Mouse (Mus musculus) spleen, adult 2 months (tissue): ENCODE data around the gene 2510039O18Rik. TPM values are rescaled to one million over a fixed set of nuclear protein-coding genes. Genes with fewer than 3 reads are reported as not detected.
A peak's percentile ranks its signal among the peaks of the same experiment; 100 is the strongest.

Experiments used
- DNase-seq, 2 experiments: peaks; one replicate each; pipeline versions ENCODE4 v3.0.0 to v3.0.0-alpha.2; 2012 to 2021; ENCODE audit warnings: low spot score in 2 of 2, low read depth in 1 of 2
- H3K27ac ChIP-seq: fragments of 200-500 bp; 2 replicates; pipeline ENCODE4 v1.5.1; 2012; ENCODE audit warnings: low read length, inconsistent platforms; ENCODE audit not compliant: insufficient read depth
- H3K27me3 ChIP-seq: fragments of 200-500 bp; 2 replicates; pipeline ENCODE4 v1.6.1; 2012; ENCODE audit warnings: mild to moderate bottlenecking, moderate library complexity, low read length, inconsistent platforms; ENCODE audit not compliant: control insufficient read depth, insufficient read depth
- H3K36me3 ChIP-seq: fragments of 200-500 bp; 2 replicates; pipeline ENCODE4 v1.6.1; 2012; ENCODE audit warnings: mild to moderate bottlenecking, low read length, inconsistent platforms; ENCODE audit not compliant: control insufficient read depth, insufficient read depth
- H3K4me1 ChIP-seq: fragments of 200-500 bp; 2 replicates; pipeline ENCODE4 v1.6.1; 2011; ENCODE audit warnings: inconsistent platforms; ENCODE audit not compliant: control insufficient read depth, insufficient read depth, insufficient read length
- H3K4me3 ChIP-seq: fragments of 200-500 bp; 2 replicates; pipeline ENCODE4 v1.5.1; 2011; ENCODE audit warnings: mild to moderate bottlenecking, inconsistent platforms; ENCODE audit not compliant: insufficient read depth, insufficient read length; ENCODE audit errors: extremely low read depth
- CTCF ChIP-seq: fragments of 200-500 bp; IDR thresholded peaks from 2 replicates; pipeline ENCODE4 v1.5.1; 2011; ENCODE audit warnings: mild to moderate bottlenecking, inconsistent platforms; ENCODE audit not compliant: insufficient read depth, insufficient read length, insufficient replicate concordance; ENCODE audit errors: extremely low read depth
- POLR2A ChIP-seq: fragments of 200-500 bp; IDR thresholded peaks from 2 replicates; pipeline ENCODE4 v1.6.1; 2011; ENCODE audit warnings: low read depth, low read length, inconsistent platforms
- WGBS: fragments of 180-500 bp; shearing (Covaris S2); methylation state at CpG from one replicate; pipeline ENCODE4 v1.1.7; 2018; 5-methylcytosine and 5-hydroxymethylcytosine counted together
- polyA plus RNA-seq: library from polyadenylated mRNA; depleted of rRNA; stranded (reverse); fragments of >200 nt; gene quantifications from 2 replicates; pipeline ENCODE4 v1.2.3, GENCODE M21; 2012; rRNA removed

The 2510039O18Rik gene
- polyA plus RNA-seq = 80.5 and 111 TPM in 2 replicates

- Histone ChIP-seq H3K4me3 (peak within 1 kb of the TSS; percentile 86), H3K36me3 (peaks cover 10% of the 10 kb centered on the region), H3K27me3 (no peaks in the 10 kb centered on the region), H3K27ac (peak within 1 kb of the TSS; percentile 70), H3K4me1 (peaks cover 25% of the 10 kb centered on the region)
- TF ChIP-seq POLR2A (peak; percentile 80), CTCF (no peak)
- peak; percentile 80 to 83 for DNase-seq
- WGBS = 2% methylated on average over 28 of the region's 35 CpGs
Measured at GRCm38 (mm10) chr4:147940576-147941044, at the start of gene 2510039O18Rik. Gene 2510039O18Rik (plus strand): TSS chr4:147940895.

DNA sequence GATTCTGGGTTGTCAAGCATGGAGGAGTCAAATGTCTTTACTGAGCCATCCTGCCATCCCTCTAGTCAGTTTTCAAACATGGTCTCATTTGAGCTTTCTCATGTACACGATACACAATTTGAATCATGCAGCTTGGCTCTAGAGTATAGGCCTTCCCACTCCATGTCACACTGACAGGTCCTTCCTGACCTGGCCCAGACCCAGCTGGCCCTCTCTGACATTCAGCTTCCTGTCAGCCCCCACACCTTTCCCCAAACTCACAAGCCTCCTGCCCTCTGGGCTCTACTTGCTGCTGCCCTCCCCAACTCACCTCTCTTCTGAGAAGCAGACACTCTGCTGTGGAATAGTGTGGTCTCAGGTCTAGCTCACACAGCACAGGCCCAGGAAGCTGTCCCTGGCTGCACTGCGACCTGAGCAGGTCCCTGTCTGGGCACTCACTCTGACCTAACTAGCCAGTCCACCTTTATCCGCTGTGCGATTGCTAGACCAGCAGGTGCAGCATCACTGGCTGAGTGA, 44.8 kb upstream of the 2510039O18Rik start:
- H3K27me3 ChIP-seq = no peaks in the 10 kb centered on the region
- TF ChIP-seq POLR2A (no peak), CTCF (no peak)
- DNase-seq = no peak
- WGBS = 78% methylated on average over 4 of the region's 4 CpGs
- no peaks in the 10 kb centered on the region for H3K4me1 ChIP-seq
- H3K27ac ChIP-seq = no peak overlapping the region
- no peak overlapping the region for H3K4me3 ChIP-seq
- peaks cover 28% of the 10 kb centered on the region for H3K36me3 ChIP-seq

GRCm38 (mm10) chr4:147896411-147896810, 44.3 kb upstream of the 2510039O18Rik start:
- no peaks in the 10 kb centered on the region for H3K27me3 ChIP-seq
- no peaks in the 10 kb centered on the region for H3K4me1 ChIP-seq
- no peak overlapping the region for H3K4me3 ChIP-seq
- WGBS = 65% methylated on average over 1 of the region's 1 CpGs
- TF ChIP-seq CTCF (no peak), POLR2A (no peak)
- no peak for DNase-seq
- H3K36me3 ChIP-seq = peaks cover 28% of the 10 kb centered on the region
- H3K27ac ChIP-seq = no peak overlapping the region

DNA sequence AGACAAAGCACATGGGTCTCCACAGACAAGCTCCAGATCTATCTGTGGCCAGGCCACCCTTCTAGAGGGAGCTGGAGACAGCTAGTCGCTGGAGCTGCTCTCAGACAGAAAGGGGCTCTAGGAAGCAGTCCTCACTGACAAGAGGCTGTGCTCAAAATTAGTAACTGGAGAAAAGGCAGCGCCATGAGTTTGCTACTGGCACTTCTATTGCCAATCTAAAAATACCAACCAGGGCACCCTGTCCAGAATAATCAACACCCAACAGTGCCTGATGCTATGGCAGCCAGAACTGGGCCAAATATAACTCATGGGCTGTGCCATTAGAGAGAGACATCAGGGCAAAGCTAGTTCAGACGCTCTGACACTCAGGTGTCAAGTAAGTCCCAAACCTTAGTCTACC, 43.3 kb upstream of the 2510039O18Rik start:
- 91% methylated on average over 3 of the region's 3 CpGs for WGBS
- Histone ChIP-seq H3K27ac (no peak overlapping the region), H3K36me3 (peaks cover 27% of the 10 kb centered on the region), H3K4me3 (no peak overlapping the region), H3K27me3 (no peaks in the 10 kb centered on the region), H3K4me1 (no peaks in the 10 kb centered on the region)
- TF ChIP-seq POLR2A (no peak), CTCF (no peak)
- DNase-seq = no peak

GRCm38 (mm10) chr4:147900452-147900851, 40.2 kb upstream of the 2510039O18Rik start:
- Histone ChIP-seq H3K27me3 (no peaks in the 10 kb centered on the region), H3K4me3 (no peak overlapping the region), H3K27ac (no peak overlapping the region), H3K4me1 (peaks cover 5% of the 10 kb centered on the region; the same call in 1 of the 2 replicates), H3K36me3 (peaks cover 24% of the 10 kb centered on the region)
- TF ChIP-seq POLR2A (no peak), CTCF (no peak)
- 91% methylated on average over 7 of the region's 7 CpGs for WGBS
- DNase-seq = no peak

- 94% methylated on average over 12 of the region's 12 CpGs for WGBS
- TF ChIP-seq POLR2A = no peak
- TF ChIP-seq CTCF = no peak
Measured at GRCm38 (mm10) chr4:147902906-147903500, 37.7 kb upstream of the 2510039O18Rik start.

GRCm38 (mm10) chr4:147903601-147904000, 37.1 kb upstream of the 2510039O18Rik start:
- DNase-seq = no peak
- H3K27ac ChIP-seq = no peak overlapping the region
- TF ChIP-seq POLR2A (no peak), CTCF (no peak)
- H3K4me1 ChIP-seq = peaks cover 5% of the 10 kb centered on the region; the same call in 1 of the 2 replicates
- H3K27me3 ChIP-seq = no peaks in the 10 kb centered on the region
- H3K36me3 ChIP-seq = peaks cover 3% of the 10 kb centered on the region; the same call in 1 of the 2 replicates
- peak overlapping the region; percentile 83; the same call in 1 of the 2 replicates for H3K4me3 ChIP-seq
- WGBS = 71% methylated on average over 3 of the region's 3 CpGs

More at GRCm38 (mm10) chr4:147902906-147903500, 37.7 kb upstream of the 2510039O18Rik start:
- H3K27ac ChIP-seq = no peak overlapping the region
- no peak for DNase-seq
- no peak overlapping the region for H3K4me3 ChIP-seq
- peaks cover 7% of the 10 kb centered on the region for H3K36me3 ChIP-seq
- H3K4me1 ChIP-seq = peaks cover 5% of the 10 kb centered on the region; the same call in 1 of the 2 replicates
- no peaks in the 10 kb centered on the region for H3K27me3 ChIP-seq
